Mouse (Mus musculus): ENCODE measurements at regions not wholly inside any gene's neighbourhood (a gene's known extent, or its start where the extent isn't known, plus 50 kb on each side); places are given as distances from the start of the nearest gene placed in this dataset.

DNA sequence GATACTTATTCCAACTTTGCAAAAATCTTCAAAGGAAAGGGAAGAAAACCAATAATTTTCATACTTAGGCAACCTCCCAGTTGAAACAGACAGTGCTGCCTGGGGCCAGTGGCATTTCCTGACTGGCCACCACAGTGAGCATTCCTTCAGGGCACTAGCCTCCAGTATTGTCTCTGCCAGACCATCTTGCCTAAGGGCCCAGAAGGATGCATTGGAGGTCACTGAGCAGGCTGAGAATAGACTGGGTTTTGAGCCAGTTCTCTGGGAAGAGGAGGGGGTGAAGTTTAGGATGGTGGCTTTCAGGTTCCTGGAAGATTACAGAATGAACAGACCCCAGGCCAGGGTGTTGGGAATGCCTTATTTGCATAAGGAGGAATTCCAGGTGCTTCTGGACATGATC is 95.3 kb upstream of the Tpm1 start:
- no peaks in the 10 kb centered on the region for H3K36me3 ChIP-seq (ENCODE audit: control insufficient read depth, insufficient read depth, low read length)
- H3K27me3 ChIP-seq (ENCODE audit: control insufficient read depth, insufficient read depth, low read length): no peaks in the 10 kb centered on the region
- H3K27ac ChIP-seq (ENCODE audit: low read length): no peak overlapping the region
- H3K4me1 ChIP-seq (ENCODE audit: control insufficient read depth, insufficient read depth, low read length): no peaks in the 10 kb centered on the region
- H3K4me3 ChIP-seq (replicated peaks; ENCODE audit: low read length): no peak overlapping the region
- H3K9me3 ChIP-seq (replicated peaks; ENCODE audit: control insufficient read depth, low read length): no peaks in the 10 kb centered on the region
- no peak for ATAC-seq (ENCODE audit: insufficient read depth, low FRiP score)
- no peak overlapping the region for H3K4me2 ChIP-seq (ENCODE audit: low read depth, low read length)
- no peak overlapping the region for H3K9ac ChIP-seq (ENCODE audit: low read length)

DNA sequence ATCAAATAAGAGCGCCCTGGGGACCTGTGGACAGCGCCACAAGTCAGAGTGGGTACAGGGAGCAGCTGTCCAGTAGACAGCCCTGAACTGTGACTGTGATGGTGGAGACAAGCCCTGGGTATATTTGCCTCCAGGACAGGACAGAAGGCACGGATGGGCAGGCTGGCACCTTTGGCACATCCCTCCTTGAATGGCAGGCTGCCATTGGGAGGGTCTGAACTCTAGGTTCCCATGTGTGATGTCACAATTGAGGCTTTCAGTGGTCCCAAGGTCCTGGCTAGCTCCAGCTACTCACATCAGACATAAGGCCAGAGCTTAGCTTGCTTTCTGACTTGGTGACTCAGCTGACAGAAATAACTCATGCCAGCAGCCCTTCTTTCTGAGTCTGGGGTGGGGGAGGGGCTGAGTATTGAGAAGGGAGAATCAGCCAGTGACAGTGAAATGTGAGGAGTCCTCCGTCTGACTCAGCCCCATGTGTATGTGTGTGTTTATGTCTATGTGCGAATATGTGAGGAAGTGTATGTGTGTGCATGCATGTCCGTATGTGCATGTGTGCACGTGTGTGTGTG is 91.2 kb upstream of the Tpm1 start:
- peak; percentile 58; the same call in 1 of the 2 replicates for ATAC-seq (ENCODE audit: insufficient read depth, low FRiP score)
- WGBS: 56% methylated on average over 7 of the region's 7 CpGs
- no peak overlapping the region for H3K4me3 ChIP-seq (replicated peaks; ENCODE audit: low read length)

DNA sequence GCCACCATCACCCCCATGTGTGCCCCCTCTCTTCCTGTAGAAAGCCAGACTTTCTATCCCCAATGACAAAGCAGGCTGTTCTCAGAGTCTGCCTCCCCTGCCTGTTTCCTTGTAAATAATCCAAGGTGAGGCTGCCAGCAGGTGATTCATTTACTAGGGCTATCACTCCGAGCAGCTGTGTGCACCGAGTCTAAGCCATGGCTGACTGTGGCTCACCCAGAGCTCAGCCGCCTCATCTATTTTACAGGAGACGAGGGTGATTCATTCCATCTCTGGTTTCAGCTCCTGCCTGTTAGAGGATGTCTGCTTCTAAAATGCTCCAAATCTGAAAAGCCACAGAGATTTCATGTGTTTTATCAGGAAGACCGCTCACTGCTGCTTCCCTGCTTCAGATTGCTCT is 88.5 kb upstream of the Tpm1 start:
- Histone ChIP-seq H3K9me3 (replicated peaks; ENCODE audit: control insufficient read depth, low read length) (no peaks in the 10 kb centered on the region), H3K36me3 (ENCODE audit: control insufficient read depth, insufficient read depth, low read length) (no peaks in the 10 kb centered on the region), H3K9ac (ENCODE audit: low read length) (no peak overlapping the region), H3K4me1 (ENCODE audit: control insufficient read depth, insufficient read depth, low read length) (peaks cover 12% of the 10 kb centered on the region), H3K4me3 (replicated peaks; ENCODE audit: low read length) (no peak overlapping the region), H3K4me2 (ENCODE audit: low read depth, low read length) (no peak overlapping the region), H3K27me3 (ENCODE audit: control insufficient read depth, insufficient read depth, low read length) (no peaks in the 10 kb centered on the region), H3K27ac (ENCODE audit: low read length) (peak overlapping the region; percentile 79)
- 24% methylated on average over 5 of the region's 5 CpGs for WGBS
- ATAC-seq (ENCODE audit: insufficient read depth, low FRiP score): peak; percentile 77

More for the DNA sequence above, 91.2 kb upstream of the Tpm1 start:
- no peaks in the 10 kb centered on the region for H3K9me3 ChIP-seq (replicated peaks; ENCODE audit: control insufficient read depth, low read length)
- H3K36me3 ChIP-seq (ENCODE audit: control insufficient read depth, insufficient read depth, low read length): no peaks in the 10 kb centered on the region
- no peak overlapping the region for H3K27ac ChIP-seq (ENCODE audit: low read length)
- peaks cover 12% of the 10 kb centered on the region for H3K4me1 ChIP-seq (ENCODE audit: control insufficient read depth, insufficient read depth, low read length)
- H3K4me2 ChIP-seq (ENCODE audit: low read depth, low read length): no peak overlapping the region
- H3K27me3 ChIP-seq (ENCODE audit: control insufficient read depth, insufficient read depth, low read length): no peaks in the 10 kb centered on the region
- H3K9ac ChIP-seq (ENCODE audit: low read length): no peak overlapping the region

DNA sequence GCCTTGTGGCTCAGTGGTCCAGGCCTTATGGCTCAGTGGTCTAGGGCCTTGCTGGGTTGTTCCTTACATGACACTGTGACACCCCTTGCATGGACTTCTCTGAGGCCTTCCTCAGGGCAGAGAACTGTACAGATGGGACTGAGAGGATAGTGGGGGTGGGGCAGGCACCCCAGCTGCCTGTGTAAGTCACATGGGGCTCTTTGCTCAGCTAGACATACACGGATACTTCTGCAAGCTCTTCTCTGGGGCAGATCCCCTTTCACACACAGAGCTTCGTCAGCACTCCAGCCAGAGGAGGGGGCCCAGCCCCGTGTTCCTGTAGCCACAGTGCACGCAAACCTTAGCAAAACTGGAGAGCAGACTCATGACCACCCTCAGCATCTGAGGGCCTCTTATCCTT is 87.9 kb upstream of the Tpm1 start:
- WGBS: 24% methylated on average over 4 of the region's 4 CpGs
- H3K9ac ChIP-seq (ENCODE audit: low read length): 0 out of 2 replicates have a peak overlapping the region, but pooled peaks have one; percentile 41
- 0 out of 2 replicates have a peak, but pooled peaks have one; percentile 13 for ATAC-seq (ENCODE audit: insufficient read depth, low FRiP score)

DNA sequence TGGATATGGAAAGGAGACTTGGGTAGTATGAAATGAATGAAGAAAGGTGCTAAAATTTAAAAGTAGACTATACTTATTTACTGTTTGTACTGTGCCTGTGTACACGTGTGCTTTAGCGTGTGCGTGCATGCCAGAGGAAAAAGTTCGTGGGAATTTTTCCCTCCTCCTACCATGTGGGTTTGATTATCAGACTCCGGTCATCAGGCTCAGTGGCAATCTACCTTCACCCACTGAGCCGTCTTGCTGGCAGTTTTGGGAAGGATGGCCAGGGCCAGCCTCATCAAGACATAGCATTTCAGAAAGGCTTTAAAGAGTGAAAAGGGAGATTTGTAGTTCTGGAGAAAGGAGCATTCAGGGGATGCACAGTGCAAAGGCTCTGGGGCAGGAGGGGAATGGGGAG is 87.0 kb upstream of the Tpm1 start:
- Histone ChIP-seq H3K9me3 (replicated peaks; ENCODE audit: control insufficient read depth, low read length) (no peaks in the 10 kb centered on the region), H3K9ac (ENCODE audit: low read length) (no peak overlapping the region), H3K27ac (ENCODE audit: low read length) (no peak overlapping the region), H3K36me3 (ENCODE audit: control insufficient read depth, insufficient read depth, low read length) (no peaks in the 10 kb centered on the region), H3K4me2 (ENCODE audit: low read depth, low read length) (no peak overlapping the region), H3K4me3 (replicated peaks; ENCODE audit: low read length) (no peak overlapping the region), H3K27me3 (ENCODE audit: control insufficient read depth, insufficient read depth, low read length) (no peaks in the 10 kb centered on the region), H3K4me1 (ENCODE audit: control insufficient read depth, insufficient read depth, low read length) (peaks cover 12% of the 10 kb centered on the region)
- 85% methylated on average over 6 of the region's 6 CpGs for WGBS
- no peak for ATAC-seq (ENCODE audit: insufficient read depth, low FRiP score)

More for the DNA sequence above, 87.9 kb upstream of the Tpm1 start:
- H3K4me1 ChIP-seq (ENCODE audit: control insufficient read depth, insufficient read depth, low read length): peaks cover 12% of the 10 kb centered on the region
- peak overlapping the region; percentile 79 for H3K27ac ChIP-seq (ENCODE audit: low read length)
- H3K27me3 ChIP-seq (ENCODE audit: control insufficient read depth, insufficient read depth, low read length): no peaks in the 10 kb centered on the region
- no peak overlapping the region for H3K4me2 ChIP-seq (ENCODE audit: low read depth, low read length)
- no peak overlapping the region for H3K4me3 ChIP-seq (replicated peaks; ENCODE audit: low read length)
- no peaks in the 10 kb centered on the region for H3K36me3 ChIP-seq (ENCODE audit: control insufficient read depth, insufficient read depth, low read length)
- H3K9me3 ChIP-seq (replicated peaks; ENCODE audit: control insufficient read depth, low read length): no peaks in the 10 kb centered on the region

DNA sequence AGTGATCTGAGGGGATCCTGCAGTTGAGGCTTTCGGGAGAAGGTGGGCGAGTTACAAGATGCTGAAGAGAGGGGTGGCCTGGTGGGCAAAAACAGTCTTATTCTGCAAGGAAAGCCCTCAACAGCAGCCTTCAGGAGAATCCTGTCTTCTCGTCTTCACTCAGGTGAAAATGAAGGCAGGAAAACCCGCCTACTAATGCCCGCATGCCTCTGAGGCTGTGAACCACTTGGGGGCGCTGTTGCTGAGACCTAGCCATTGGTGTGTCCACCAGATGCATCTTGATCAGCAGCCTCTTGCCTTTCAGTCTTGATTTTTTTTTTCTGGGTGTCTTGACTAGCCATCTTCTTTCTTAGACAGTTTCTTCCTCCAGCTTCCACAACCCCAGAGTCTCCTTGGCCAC is 85.2 kb upstream of the Tpm1 start:
- peaks cover 12% of the 10 kb centered on the region for H3K4me1 ChIP-seq (ENCODE audit: control insufficient read depth, insufficient read depth, low read length)
- H3K27ac ChIP-seq (ENCODE audit: low read length): no peak overlapping the region
- no peak for ATAC-seq (ENCODE audit: insufficient read depth, low FRiP score)
- H3K9me3 ChIP-seq (replicated peaks; ENCODE audit: control insufficient read depth, low read length): no peaks in the 10 kb centered on the region
- WGBS: 70% methylated on average over 6 of the region's 6 CpGs
- no peaks in the 10 kb centered on the region for H3K36me3 ChIP-seq (ENCODE audit: control insufficient read depth, insufficient read depth, low read length)
- H3K9ac ChIP-seq (ENCODE audit: low read length): no peak overlapping the region
- H3K4me2 ChIP-seq (ENCODE audit: low read depth, low read length): no peak overlapping the region
- no peak overlapping the region for H3K4me3 ChIP-seq (replicated peaks; ENCODE audit: low read length)
- H3K27me3 ChIP-seq (ENCODE audit: control insufficient read depth, insufficient read depth, low read length): no peaks in the 10 kb centered on the region

DNA sequence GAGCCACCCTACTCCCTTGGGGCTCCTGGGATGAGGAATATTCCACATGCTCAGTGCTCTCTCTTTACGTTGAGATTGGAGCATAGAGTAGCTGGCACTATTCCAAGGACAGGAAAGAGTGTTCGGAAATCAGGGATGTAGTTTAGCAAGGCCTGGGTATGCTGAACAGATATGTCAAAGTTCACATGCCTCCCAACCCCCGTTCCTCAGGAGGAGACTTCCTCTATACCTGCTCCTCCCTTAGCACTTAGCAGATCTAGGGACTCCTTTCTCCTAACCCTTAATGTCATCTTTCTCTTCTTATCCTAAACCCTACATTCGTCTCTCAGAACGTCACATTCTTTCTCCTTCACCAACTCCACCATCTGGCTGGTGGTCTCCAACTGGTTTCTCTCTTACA is 83.2 kb upstream of the Tpm1 start:
- 49% methylated on average over 5 of the region's 5 CpGs for WGBS
- no peak overlapping the region for H3K9ac ChIP-seq (ENCODE audit: low read length)
- no peaks in the 10 kb centered on the region for H3K9me3 ChIP-seq (replicated peaks; ENCODE audit: control insufficient read depth, low read length)
- ATAC-seq (ENCODE audit: insufficient read depth, low FRiP score): no peak
- no peak overlapping the region for H3K4me3 ChIP-seq (replicated peaks; ENCODE audit: low read length)
- no peaks in the 10 kb centered on the region for H3K27me3 ChIP-seq (ENCODE audit: control insufficient read depth, insufficient read depth, low read length)
- H3K27ac ChIP-seq (ENCODE audit: low read length): no peak overlapping the region
- no peaks in the 10 kb centered on the region for H3K36me3 ChIP-seq (ENCODE audit: control insufficient read depth, insufficient read depth, low read length)
- no peak overlapping the region for H3K4me2 ChIP-seq (ENCODE audit: low read depth, low read length)
- peaks cover 5% of the 10 kb centered on the region for H3K4me1 ChIP-seq (ENCODE audit: control insufficient read depth, insufficient read depth, low read length)

DNA sequence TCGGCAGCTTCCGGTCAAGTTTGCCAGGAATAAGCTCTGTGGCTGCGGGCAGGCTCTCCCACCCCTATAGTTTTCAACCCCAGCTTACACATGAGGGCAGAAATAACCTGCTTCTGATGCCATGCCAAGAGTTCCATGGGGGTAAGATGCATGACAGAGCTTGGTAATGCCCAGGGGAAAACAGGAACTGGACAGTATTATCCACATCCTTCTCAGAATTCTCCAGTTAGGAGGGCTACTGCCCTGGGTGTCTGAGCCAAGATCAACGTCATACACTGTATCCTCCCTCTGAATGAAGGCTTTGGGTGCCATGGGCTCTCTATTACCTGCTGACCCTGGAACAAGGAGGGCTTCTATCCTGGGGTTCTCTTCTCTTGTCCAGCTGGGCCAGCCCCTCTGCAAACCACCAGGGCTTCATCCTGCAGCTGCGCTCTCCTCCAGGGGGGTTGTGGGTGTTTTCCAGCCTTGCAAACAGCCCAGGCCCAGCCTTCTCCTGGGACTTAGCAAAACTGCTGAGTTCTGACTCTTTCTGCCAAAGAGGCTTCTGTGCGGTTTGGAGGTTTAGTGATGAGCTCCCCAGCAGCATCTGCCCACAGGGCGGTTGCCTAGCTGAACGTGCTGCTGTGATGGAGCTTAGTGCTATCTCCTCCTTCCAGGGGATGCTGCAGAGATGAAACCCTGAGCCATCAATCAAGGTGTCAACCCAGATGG is 81.7 kb upstream of the Tpm1 start:
- Histone ChIP-seq H3K27ac (ENCODE audit: low read length) (no peak overlapping the region), H3K27me3 (ENCODE audit: control insufficient read depth, insufficient read depth, low read length) (no peaks in the 10 kb centered on the region), H3K4me3 (replicated peaks; ENCODE audit: low read length) (no peak overlapping the region), H3K9me3 (replicated peaks; ENCODE audit: control insufficient read depth, low read length) (no peaks in the 10 kb centered on the region), H3K36me3 (ENCODE audit: control insufficient read depth, insufficient read depth, low read length) (no peaks in the 10 kb centered on the region), H3K4me2 (ENCODE audit: low read depth, low read length) (no peak overlapping the region), H3K9ac (ENCODE audit: low read length) (no peak overlapping the region), H3K4me1 (ENCODE audit: control insufficient read depth, insufficient read depth, low read length) (no peaks in the 10 kb centered on the region; the same call in 1 of the 2 replicates)
- WGBS: 72% methylated on average over 8 of the region's 8 CpGs
- no peak for ATAC-seq (ENCODE audit: insufficient read depth, low FRiP score)

DNA sequence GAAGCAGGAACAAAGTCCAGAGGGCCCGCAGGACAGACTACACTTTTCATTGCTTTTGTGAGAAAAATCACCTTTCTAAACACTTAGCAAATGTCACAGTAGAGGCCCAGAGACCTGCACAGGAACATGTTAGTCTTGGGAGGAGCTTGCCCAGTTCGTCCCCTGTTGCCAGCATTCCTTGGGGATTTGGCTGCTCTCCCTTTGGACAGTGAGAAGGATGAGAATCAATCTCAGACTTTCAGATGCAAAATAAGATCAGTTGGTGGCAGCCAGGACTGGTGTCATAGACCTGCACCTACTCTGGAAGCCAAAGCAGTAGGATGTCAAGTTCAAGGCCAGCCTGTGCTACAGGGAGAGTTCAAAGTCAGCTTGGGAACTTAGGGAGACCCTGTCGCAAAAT is 80.7 kb upstream of the Tpm1 start:
- no peak overlapping the region for H3K4me3 ChIP-seq (replicated peaks; ENCODE audit: low read length)
- no peak overlapping the region for H3K4me2 ChIP-seq (ENCODE audit: low read depth, low read length)
- ATAC-seq (ENCODE audit: insufficient read depth, low FRiP score): no peak
- H3K9ac ChIP-seq (ENCODE audit: low read length): no peak overlapping the region
- H3K36me3 ChIP-seq (ENCODE audit: control insufficient read depth, insufficient read depth, low read length): no peaks in the 10 kb centered on the region
- WGBS: 74% methylated on average over 3 of the region's 3 CpGs
- H3K4me1 ChIP-seq (ENCODE audit: control insufficient read depth, insufficient read depth, low read length): no peaks in the 10 kb centered on the region; the same call in 1 of the 2 replicates
- H3K9me3 ChIP-seq (replicated peaks; ENCODE audit: control insufficient read depth, low read length): no peaks in the 10 kb centered on the region
- H3K27me3 ChIP-seq (ENCODE audit: control insufficient read depth, insufficient read depth, low read length): no peaks in the 10 kb centered on the region
- no peak overlapping the region for H3K27ac ChIP-seq (ENCODE audit: low read length)
